Mouse (Mus musculus): ENCODE data around the gene Fbxl13. TPM values are rescaled to one million over a fixed set of nuclear protein-coding genes. Genes with fewer than 3 reads are reported as not detected.

Fbxl13 gene
- polyA plus RNA-seq, 1 experiment from 2014 or later = 0.20 TPM

DNA sequence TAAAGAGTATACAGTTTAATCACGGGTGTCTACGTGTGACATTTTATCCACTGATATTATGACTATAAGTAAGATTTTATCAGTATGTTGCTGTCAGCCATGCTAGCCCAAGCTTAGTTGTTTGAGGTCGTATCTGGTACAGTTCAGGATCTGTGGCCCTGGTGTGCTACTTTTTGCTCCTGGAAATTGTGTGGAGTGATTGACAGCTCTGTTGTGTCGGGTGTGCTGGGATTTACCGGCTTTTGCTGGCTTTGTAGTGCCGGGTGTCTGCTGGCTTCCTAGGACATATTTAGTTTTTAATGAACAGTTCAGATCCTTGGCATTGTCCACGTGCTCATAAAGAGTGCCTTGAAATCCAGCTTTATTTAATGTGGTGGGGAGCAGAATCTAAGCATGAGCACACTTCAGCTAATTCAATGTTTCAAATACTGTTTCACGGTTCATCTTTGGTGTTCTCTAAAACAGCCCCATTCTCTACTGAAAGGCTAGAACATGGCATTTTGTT, 208.9 kb downstream of the Fbxl13 start:
- no peak overlapping the region for H3K4me3 ChIP-seq (replicated peaks)
- H3K4me1 ChIP-seq (replicated peaks) = 0 out of 2 replicates have a peak, but pooled peaks cover 3% of the 10 kb centered on the region
- 77% methylated on average over 8 of the region's 8 CpGs for WGBS
- ATAC-seq = no peak
- no peak overlapping the region for H3K9ac ChIP-seq
- H3K36me3 ChIP-seq = no peaks in the 10 kb centered on the region
- no peak overlapping the region for H3K27ac ChIP-seq
- H3K4me2 ChIP-seq (replicated peaks) = no peak overlapping the region
- H3K9me3 ChIP-seq = no peaks in the 10 kb centered on the region
- no peaks in the 10 kb centered on the region for H3K27me3 ChIP-seq (replicated peaks)

DNA sequence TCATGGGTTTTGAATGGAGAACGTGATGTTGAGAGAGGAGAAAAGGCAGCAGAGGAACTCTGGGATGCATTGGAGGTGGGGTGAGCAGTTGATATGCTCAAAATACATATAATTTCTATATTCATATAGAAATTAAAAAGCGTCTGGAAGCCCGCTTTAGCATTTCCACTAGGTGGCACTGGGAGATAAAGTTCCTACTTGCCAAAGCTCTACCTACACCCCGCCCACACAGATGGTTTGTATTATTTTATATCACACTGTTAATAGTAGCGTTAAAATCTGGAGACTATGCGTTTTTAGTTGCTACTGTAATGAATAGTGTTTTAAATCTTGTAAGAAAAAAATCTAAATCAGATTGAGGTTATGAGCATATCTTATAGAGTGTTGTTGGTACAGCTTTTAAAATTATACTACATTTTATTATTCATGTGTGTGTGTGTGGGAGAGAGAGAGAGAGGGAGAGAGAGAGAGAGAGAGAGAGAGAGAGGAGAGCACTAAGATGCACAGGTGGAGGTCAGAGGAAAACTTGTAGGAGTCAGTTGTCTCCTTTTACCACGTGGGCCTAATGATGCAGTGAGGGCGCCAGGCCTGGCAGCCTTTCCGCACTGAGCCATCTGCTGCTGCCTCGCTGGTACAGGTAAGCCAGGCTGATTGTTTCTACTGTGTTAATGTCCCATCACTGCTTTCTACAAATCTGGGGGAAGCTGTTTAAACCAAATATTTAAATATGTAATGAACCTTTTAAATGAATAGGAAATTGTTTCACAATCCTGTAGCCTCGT, 211.1 kb downstream of the Fbxl13 start:
- Histone ChIP-seq H3K27me3 (replicated peaks) (no peaks in the 10 kb centered on the region), H3K9ac (no peak overlapping the region), H3K4me1 (replicated peaks) (no peaks in the 10 kb centered on the region), H3K9me3 (no peaks in the 10 kb centered on the region), H3K4me2 (replicated peaks) (no peak overlapping the region), H3K4me3 (replicated peaks) (no peak overlapping the region), H3K36me3 (no peaks in the 10 kb centered on the region), H3K27ac (no peak overlapping the region)
- 68% methylated on average over 11 of the region's 11 CpGs for WGBS
- 0 out of 2 replicates have a peak, but pooled peaks have one; percentile 61 for ATAC-seq

Other genes starting within 250 kb of the Fbxl13 start
- 0.24 TPM in 2 replicates for gene Ccdc146, start 221.0 kb downstream of the Fbxl13 start, polyA plus RNA-seq (2015; fragmentation: Nextera tagmentation; extraction: Ambion mirVana)
- gene Fam185a, start 220.7 kb downstream of the Fbxl13 start, polyA plus RNA-seq (2015; fragmentation: Nextera tagmentation; extraction: Ambion mirVana) = 9.7 and 10.4 TPM in 2 replicates
- 38.2 and 43.3 TPM in 2 replicates for gene Lrrc17, start 102.1 kb downstream of the Fbxl13 start, polyA plus RNA-seq (2015; fragmentation: Nextera tagmentation; extraction: Ambion mirVana)
- gene Armc10, start 179 bp upstream of the Fbxl13 start, polyA plus RNA-seq (2015; fragmentation: Nextera tagmentation; extraction: Ambion mirVana) = 33.5 and 37.2 TPM in 2 replicates
- gene Napepld, start 55.8 kb upstream of the Fbxl13 start, polyA plus RNA-seq (2015; fragmentation: Nextera tagmentation; extraction: Ambion mirVana) = 3.4 TPM in 2 replicates
- 80.7 and 88.8 TPM in 2 replicates for gene Pmpcb, start 91.5 kb upstream of the Fbxl13 start, polyA plus RNA-seq (2015; fragmentation: Nextera tagmentation; extraction: Ambion mirVana)
- gene Dnajc2, start 139.6 kb upstream of the Fbxl13 start, polyA plus RNA-seq (2015; fragmentation: Nextera tagmentation; extraction: Ambion mirVana) = 76.3 and 88.1 TPM in 2 replicates
- gene Psmc2, start 139.6 kb upstream of the Fbxl13 start, polyA plus RNA-seq (2015; fragmentation: Nextera tagmentation; extraction: Ambion mirVana) = 165 and 175 TPM in 2 replicates
- not detected in 2 replicates for gene Slc26a5, start 220.0 kb upstream of the Fbxl13 start, polyA plus RNA-seq (2015; fragmentation: Nextera tagmentation; extraction: Ambion mirVana)